Mouse (Mus musculus) CH12.LX (cell line): ENCODE measurements at regions not wholly inside any gene's neighbourhood (a gene's known extent, or its start where the extent isn't known, plus 50 kb on each side); places are given as distances from the start of the nearest gene placed in this dataset.

Experiments
- CHD1 ChIP-seq: IDR thresholded peaks from 2 replicates; pipeline ENCODE4 v1.6.1; 2012; ENCODE audit warnings: low read depth, low read length, improper control_type of control experiment, inconsistent platforms
- CHD2 ChIP-seq: IDR thresholded peaks from 2 replicates; pipeline ENCODE4 v1.6.1; 2011; ENCODE audit warnings: low read length, improper control_type of control experiment
- CTCF ChIP-seq, 2 experiments: IDR thresholded peaks in 1 of 2; conservative IDR thresholded peaks in 1 of 2; 2 replicates each; pipeline ENCODE4 v1.5.1; 2011 to 2012; ENCODE audit warnings: low read depth in 2 of 2, low read length in 2 of 2, improper control_type of control experiment in 1 of 2, inconsistent platforms in 1 of 2, mild to moderate bottlenecking in 1 of 2, moderate library complexity in 1 of 2
- ELF1 ChIP-seq: IDR thresholded peaks from 2 replicates; pipeline ENCODE4 v1.6.1; 2014; ENCODE audit warnings: low read depth, mild to moderate bottlenecking, inconsistent platforms, low read length, improper control_type of control experiment
- ETS1 ChIP-seq: conservative IDR thresholded peaks from 2 replicates; pipeline ENCODE4 v1.6.1; 2012; ENCODE audit warnings: low read depth, mild to moderate bottlenecking, inconsistent platforms, low read length, improper control_type of control experiment, moderate library complexity
- IRF4 ChIP-seq: IDR thresholded peaks from 2 replicates; pipeline ENCODE4 v1.6.1; 2014; ENCODE audit warnings: low read depth, mild to moderate bottlenecking, inconsistent platforms, low read length, improper control_type of control experiment
- NRF1 ChIP-seq: IDR thresholded peaks from 2 replicates; pipeline ENCODE4 v1.6.1; 2014; ENCODE audit warnings: low read depth, mild to moderate bottlenecking, inconsistent platforms, low read length, improper control_type of control experiment, moderate library complexity
- RCOR1 ChIP-seq: conservative IDR thresholded peaks from 2 replicates; pipeline ENCODE4 v1.6.1; 2012; ENCODE audit warnings: low read depth, mild to moderate bottlenecking, inconsistent platforms, low read length, improper control_type of control experiment
- USF1 ChIP-seq: IDR thresholded peaks from 2 replicates; pipeline ENCODE4 v1.6.1; 2014; ENCODE audit warnings: low read depth, mild to moderate bottlenecking, inconsistent platforms, low read length, improper control_type of control experiment

DNA sequence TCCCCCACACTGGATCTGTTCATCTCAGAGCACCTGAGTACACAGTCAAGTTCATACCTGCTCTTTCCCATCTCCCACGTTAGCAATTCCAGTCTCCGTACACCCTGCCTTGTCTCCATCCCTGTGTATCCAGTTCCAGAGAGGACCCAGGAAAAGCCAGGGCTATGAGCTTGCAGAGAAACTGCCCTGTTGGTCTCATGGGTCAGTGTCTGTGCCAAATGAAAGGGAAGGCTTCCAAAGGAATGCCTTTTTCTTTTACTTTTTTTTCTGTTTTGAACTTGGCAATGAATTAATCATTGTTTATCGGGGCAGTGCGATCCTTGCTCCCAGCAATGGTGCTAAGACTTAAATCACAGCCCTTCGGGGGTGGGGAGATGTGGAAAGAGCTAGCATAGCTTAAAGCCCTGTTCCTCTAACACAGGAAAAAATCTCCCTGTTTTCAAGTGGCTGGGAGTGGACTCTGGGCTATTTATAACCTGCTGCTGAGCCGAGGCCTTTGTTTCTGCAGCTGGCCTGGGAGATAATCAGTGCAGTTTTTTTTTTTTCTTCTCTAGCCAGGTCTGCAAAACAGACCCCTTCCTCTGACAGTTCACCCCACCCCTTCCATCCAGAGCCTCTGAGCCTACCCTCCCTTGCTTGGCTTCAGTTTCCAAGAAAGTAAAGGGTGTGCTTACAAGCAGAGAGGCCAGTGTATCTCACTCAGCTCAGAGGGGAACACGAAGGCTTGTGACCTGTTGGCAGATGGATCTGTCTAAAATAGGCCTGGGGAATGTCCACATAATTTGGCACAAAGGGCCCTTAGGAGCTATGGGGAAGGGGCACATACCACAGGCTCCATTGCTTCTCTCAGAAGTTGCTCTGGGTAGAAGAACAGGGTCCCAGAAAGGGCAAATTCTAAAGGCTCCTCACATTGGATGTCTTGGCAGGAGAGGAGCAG lies 308.6 kb downstream of the Gm49356 start:
- TF ChIP-seq CHD2 = no peak
- no peak for TF ChIP-seq ELF1
- no peak for TF ChIP-seq ETS1
- no peak for TF ChIP-seq CTCF (conservative IDR thresholded peaks at IDR 0.05 in 1 of 2, IDR thresholded peaks at IDR 0.05 in 1 of 2; ENCODE audit: low read depth in 2 of 2, low read length in 2 of 2)
- no peak for TF ChIP-seq IRF4
- TF ChIP-seq RCOR1 = no peak
- TF ChIP-seq USF1 = no peak
- no peak for TF ChIP-seq CHD1
- TF ChIP-seq NRF1 = no peak
